Mouse (Mus musculus): Measurements from ENCODE around the gene H2-M1.

Gene H2-M1

DNA sequence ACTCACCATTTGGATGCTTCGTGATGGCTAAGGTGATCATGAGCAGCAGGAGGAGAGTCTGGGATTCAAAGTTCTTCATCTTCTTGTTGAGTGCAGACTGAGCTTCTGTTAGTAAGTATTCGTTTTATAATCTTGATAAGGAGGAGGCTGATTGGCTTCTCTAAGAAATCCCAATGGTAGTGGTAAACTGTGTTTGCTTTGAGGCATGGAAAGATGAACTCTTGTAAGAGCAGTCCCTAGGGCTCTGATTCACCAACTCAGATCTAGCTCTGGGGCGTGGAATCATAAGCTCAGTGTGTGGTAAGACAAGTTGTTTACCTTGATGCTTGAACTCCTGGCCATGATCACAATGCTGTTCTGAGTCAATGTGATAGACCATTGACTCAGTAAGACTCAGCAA lies at the start of gene H2-M1:
Gene H2-M1 (minus strand): TSS at position 101 of the 400 bp plus-strand sequence.
- DNase-seq, result no peak

DNA sequence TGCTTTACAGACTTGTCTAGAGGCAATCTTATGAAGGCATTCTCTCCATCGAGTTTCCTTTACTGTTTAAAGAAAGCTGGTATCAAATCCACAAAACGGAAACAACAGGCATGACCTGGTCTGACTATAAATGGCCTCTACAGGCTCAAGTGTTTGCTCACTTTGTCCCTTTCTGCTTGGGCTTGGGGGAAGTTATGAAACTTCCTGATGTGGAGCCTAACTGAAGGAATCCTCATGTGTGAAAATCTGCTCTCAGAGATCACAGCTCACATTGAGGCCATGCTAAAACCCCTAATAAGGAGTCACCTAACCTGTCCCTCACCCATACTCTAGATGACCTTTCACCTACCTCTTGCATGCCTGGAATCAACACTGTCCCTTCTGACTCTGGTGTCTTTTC lies 25.7 kb upstream of the H2-M1 start:
- no peak for DNase-seq

DNA sequence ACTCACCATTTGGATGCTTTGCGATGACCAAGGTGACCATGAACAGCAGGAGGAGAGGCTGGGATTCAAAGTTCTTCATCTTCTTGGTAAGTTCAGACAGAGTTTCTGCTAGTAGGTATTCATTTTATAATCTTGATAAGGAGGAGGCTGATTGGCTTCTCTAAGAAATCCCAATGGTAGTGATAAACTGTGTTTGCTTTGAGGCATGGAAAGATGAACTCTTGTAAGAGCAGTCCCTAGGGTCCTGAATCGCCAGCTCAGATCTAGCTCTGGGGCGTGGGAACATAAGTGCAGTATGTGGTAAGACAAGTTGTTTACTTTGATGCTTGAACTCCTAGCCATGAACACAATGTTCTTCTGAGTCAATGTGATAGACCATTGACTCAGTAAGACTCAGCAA lies 29.5 kb downstream of the H2-M1 start, which contains the start of gene H2-M9:
Gene H2-M9 (minus strand): TSS at position 101 of the 400 bp plus-strand sequence.
- no peak for DNase-seq

All from cerebellum, adult 9-11 months (tissue).